Mouse (Mus musculus): ENCODE results near the gene Tmem189.

Gene Tmem189

GRCm38 (mm10) chr2:167689501-167690218, at the start of gene Tmem189:
TSS of gene Tmem189 (minus strand) at chr2:167689822.
- peak; percentile 60 to 78 for DNase-seq

- no peak for DNase-seq
Observed at GRCm38 (mm10) chr2:167739030-167739429, 49.4 kb upstream of the Tmem189 start.

- DNase-seq: no peak
Observed at GRCm38 (mm10) chr2:167734861-167735260, 45.2 kb upstream of the Tmem189 start.

GRCm38 (mm10) chr2:167731149-167731548, 41.5 kb upstream of the Tmem189 start:
- no peak for DNase-seq

GRCm38 (mm10) chr2:167730036-167730435, 40.4 kb upstream of the Tmem189 start:
- DNase-seq: no peak

DNA sequence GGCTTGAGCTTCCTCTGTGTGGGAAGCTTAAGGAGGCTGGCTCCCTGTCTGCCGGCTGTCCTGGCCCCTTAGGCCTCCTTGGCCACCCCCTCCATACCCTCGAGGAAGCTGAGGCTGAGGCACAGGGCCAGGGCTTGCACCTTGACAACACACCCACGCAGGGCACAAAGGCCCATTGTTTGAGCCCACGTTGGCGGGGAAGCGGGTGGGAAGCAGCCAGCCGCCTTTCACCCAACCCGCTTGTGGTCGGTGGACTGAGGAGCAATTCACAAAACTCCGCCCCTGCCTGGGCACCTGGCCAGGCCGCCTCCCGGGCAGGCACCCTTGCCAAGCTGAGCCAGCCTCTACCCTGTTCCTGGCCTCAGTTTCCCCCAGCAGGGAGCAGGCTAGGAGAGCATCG, 37.5 kb upstream of the Tmem189 start:
- DNase-seq: peak; percentile 80 to 87

DNA sequence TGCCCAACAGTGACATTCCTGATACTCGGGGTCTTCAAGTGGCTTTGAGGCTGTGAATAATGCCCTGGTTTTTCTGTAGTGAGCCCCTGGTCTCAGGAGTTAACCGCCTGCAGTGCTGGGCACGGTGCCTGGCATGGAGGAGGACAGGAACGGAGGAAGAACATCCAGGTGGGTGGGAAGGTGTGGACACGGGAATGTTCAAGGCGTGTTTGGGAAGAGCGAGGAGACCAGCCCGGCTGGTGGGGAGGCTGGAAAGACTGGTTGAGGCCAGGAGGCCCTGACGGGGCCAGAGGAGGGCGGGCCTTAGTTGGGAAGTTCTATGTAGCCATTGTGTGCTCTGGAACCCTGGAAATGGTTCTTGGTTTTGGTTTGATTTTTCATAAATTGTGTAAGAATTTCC, 36.3 kb upstream of the Tmem189 start:
- DNase-seq: no peak

DNA sequence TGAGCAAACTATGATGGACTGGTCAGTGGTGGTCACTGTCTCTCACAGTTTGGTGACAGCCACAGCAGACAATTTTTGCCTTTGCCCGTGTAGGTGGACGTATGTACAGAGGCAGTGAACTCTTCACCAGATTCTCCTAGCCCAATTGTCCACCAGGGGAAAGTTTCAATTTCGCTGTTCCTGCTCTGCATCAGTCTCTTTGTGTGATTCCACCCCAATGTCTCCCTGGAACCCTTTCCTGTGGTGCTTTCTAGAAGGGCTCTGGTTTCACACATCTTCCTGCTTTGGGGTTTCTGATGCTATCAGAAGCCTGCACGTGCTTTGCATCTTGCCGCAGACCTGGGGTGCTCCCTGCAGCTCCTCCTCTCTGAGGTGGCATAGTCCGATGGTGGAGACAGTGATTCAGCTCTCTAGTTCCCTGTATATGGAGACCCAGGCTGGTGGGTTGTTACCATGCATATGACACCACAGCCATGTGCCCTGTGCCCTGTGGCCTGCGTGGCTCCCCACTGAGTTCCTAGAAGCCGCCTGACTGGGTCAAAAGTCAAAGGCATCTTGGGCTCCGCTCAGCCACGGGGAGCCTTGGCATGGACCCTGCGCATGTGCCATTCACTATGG, 34.1 kb upstream of the Tmem189 start:
- DNase-seq: no peak

DNA sequence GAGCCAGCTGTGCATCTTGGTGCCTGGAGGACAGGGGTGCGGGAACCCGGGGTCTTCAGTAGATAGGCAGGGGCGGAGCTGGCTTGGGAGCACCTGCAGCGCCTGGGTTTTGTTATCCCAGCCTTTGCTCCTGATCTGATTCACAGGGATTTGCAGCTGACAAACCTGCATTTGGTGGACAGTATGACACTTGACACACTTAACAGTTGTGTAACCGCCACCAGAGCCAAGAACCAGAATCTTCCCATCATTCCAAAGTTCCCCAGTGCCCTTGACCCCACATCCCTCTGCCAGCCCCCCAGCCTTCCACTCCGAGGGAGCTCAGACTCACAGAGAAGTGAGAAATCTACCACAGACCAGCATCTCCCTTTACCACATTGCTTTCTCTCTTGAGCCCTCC, 32.9 kb upstream of the Tmem189 start:
- DNase-seq: no peak

- DNase-seq: no peak
Observed at GRCm38 (mm10) chr2:167721159-167721882, 31.7 kb upstream of the Tmem189 start.

- DNase-seq: no peak
Observed at GRCm38 (mm10) chr2:167719520-167719919, 29.9 kb upstream of the Tmem189 start.

GRCm38 (mm10) chr2:167717208-167717607, 27.6 kb upstream of the Tmem189 start:
- DNase-seq: no peak

DNA sequence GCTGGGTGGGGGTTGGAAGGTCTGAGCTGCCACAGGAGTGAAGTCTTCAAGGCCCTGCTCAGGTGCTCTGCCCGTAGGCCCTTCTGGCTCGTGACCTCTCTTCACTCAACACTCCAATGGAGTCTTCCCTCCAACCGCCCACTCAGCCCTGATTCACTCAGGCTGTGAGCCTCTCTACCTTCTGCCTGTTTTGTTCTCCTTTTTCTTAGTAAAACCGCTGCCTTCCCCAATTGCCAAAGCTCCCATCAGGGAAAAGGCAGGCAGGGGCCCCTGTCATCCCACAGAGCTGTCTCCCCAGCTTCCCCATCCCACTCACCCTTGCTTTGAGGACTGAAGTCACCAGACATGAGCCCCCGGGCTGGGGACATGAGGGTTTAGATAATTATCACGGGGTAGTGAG, 25.4 kb upstream of the Tmem189 start:
- no peak for DNase-seq

- no peak for DNase-seq
Observed at GRCm38 (mm10) chr2:167714298-167714697, 24.7 kb upstream of the Tmem189 start.

DNA sequence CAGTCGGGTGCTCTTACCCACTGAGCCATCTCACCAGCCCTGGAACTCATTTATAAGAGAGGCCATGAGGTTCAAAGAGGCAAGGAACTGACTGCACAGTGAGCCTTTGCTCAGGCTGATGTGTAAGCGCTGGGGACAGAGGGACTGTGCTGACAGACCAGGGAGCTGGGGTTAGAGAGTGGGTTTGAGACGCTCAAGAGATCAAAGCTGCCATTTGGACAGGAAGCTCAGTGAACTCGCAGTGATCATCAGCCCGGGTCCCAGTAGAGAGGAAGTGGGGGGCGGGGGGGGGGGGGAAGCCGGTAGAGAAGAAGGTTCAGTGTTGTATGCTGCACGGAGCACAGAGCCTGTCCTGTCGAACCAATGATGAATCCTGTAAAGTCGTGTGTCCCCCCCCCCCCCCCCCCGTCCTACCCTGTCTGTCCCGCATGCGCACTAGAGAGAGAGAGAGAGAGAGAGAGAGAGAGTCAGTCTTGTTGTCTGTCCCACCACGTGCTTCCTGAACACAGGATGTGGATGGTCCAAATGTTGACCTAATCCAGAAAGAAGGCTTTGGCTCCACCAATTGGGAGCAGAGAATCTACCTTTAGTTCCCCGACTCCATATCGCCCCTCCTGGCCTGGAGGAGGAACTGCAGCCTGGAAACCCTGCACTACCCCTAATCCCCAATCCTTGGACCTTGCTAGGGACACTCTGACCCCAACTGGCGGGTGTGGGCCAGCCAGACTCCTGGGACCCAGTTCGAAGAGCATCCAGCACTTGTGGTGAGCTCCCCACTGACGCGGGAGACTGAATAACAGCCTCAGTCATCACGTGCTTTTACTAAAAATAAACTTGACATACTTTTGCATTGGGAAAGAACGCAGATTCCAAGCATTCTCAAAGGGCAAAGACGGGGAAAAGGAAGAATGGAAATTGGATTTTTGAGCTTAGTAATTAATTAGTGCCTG, 23.5 kb upstream of the Tmem189 start:
- DNase-seq: peak; percentile 65 to 86

- no peak for DNase-seq
Observed at GRCm38 (mm10) chr2:167710574-167710973, 21.0 kb upstream of the Tmem189 start.

DNA sequence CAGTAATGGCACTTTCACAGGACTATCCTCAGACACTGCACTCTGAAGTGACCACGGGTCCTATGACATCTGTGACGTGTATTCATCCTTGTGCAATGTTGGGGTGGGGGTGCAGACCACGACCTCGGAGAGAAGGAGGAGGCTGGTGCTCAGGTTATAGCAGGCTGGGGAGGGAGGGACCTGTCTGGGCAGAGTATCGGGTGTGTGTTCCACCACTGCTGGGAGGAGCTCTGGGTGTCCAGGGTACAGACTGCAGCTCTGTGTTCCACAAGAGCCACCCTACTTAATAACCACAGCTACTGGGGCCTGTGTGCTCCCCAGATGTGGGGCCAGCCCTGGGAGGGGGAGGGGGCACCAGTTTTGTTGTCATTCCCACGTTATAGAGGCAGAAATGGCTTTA, 20.3 kb upstream of the Tmem189 start:
- DNase-seq: no peak

- DNase-seq: no peak
Observed at GRCm38 (mm10) chr2:167708373-167708772, 18.8 kb upstream of the Tmem189 start.

DNA sequence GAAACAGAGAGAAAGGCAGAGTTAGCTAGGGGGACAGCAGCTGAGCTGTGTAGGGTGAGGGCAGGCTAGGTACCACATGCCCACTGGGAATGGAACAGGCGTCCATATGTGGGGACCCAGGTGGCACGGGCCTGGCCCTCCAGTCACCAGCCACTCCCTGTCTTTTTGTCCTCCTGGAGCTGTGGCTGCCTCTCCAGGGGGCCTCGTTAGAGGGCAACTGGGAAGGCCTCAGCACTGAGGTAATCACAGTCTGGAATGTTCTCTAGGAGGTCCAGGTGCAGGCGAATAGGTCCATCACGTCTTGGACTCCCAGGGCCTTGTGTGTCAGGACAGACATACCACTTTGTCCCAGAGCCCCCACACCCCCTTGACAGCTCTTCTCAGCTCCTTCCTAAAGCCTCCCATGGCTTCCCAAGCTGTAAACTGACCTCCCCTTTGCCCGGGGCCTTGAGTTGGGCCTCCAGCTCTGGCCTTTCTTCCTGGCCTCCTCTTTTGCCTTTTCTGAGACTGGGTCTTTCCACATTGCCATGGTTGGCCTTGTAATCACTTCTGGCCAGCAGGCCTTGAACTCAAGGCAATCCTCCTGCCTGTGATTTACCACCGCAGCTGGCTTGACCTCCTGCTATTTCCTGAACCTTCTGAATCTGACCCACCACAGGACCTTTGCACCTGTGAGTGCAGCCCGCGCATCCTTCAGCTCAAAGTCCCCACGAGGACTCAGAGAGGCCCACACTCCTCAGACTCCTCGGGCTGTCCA, 16.7 kb upstream of the Tmem189 start:
- no peak for DNase-seq

DNA sequence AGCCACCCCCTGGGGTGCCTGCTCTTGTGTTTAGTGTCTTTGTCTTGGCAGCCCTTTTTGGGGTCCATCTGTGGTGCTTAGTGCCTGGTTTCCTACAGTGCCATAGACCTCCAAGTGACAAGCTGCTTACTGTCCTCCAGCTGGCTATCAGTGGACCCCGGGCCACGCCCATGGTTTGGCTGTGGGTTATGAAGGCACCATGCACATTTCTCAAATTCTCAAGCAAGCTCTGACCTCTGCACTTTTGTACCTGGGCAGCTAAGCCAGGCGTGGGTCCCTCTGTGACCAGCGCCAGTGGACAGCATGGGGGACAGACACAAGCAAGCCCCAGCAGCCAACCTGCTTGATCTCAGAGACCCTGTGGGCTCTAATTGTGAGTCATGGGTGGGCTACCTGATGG, 14.8 kb upstream of the Tmem189 start:
- peak in 1 of 2 experiments; percentile 61 for DNase-seq

- peak in 1 of 2 experiments; percentile 54 for DNase-seq
Observed at GRCm38 (mm10) chr2:167702126-167702525, 12.5 kb upstream of the Tmem189 start.

GRCm38 (mm10) chr2:167701472-167701871, 11.8 kb upstream of the Tmem189 start:
- no peak for DNase-seq
